24 mouse cellular contexts compared by ENCODE assay signal in genomic region chr8:61696846-61697455, GRCm38 (mm10).
DNase-seq lines count a peak whose midpoint lies in the region; ATAC-seq and TF ChIP-seq lines count a peak whose summit lies in the region.
"Had no signal": no experiment of that assay in that cellular context is flagged by ENCODE, and none has a peak within 500 bp of the region (broad histone marks: within the 10 kb centered on the region; RNA-seq: fewer than 3 reads in every experiment).

No protein-coding gene starts in this region.

- peaks cover 15% of the 10 kb centered on the region for H3K4me1 ChIP-seq in heart, embryonic 15.5 days (replicated peaks)
- peaks cover 6% of the 10 kb centered on the region; the same call in 1 of the 2 replicates for H3K4me1 ChIP-seq in intestine, embryonic 14.5 days (replicated peaks; ENCODE audit: control insufficient read depth, insufficient read depth, low read length)
- H3K4me1 ChIP-seq in intestine, embryonic 16.5 days (ENCODE audit: control insufficient read depth, insufficient read depth, low read length): 0 out of 2 replicates have a peak, but pooled peaks cover 2% of the 10 kb centered on the region
- H3K4me1 ChIP-seq in kidney, embryonic 16.5 days (ENCODE audit: insufficient read depth, low read length): peaks cover 27% of the 10 kb centered on the region
- H3K4me1 ChIP-seq in embryonic fibroblast, embryonic 13.5 days (ENCODE audit: control insufficient read depth, insufficient read depth, low read length): peaks cover 14% of the 10 kb centered on the region

- H3K4me3 ChIP-seq in heart, embryonic 15.5 days: no peak overlapping the region
- H3K4me3 ChIP-seq in intestine, embryonic 14.5 days (ENCODE audit: low read depth, low read length): no peak overlapping the region
- H3K4me3 ChIP-seq in intestine, embryonic 16.5 days (ENCODE audit: low read length): no peak overlapping the region
- no peak overlapping the region for H3K4me3 ChIP-seq in kidney, embryonic 16.5 days (ENCODE audit: low read length)
- no peak overlapping the region for H3K4me3 ChIP-seq in embryonic fibroblast, embryonic 13.5 days (ENCODE audit: insufficient read depth, low read length)
- H3K4me3 ChIP-seq: embryonic facial prominence, embryonic 10.5 days; embryonic facial prominence, embryonic 12.5 days; erythroblast, embryonic 14.5 days; forebrain, embryonic 10.5 days; forebrain, embryonic 12.5 days had no signal

- peak overlapping the region; percentile 39; the same call in 1 of the 2 replicates for H3K27ac ChIP-seq in heart, embryonic 15.5 days
- peak overlapping the region; percentile 54; the same call in 1 of the 2 replicates for H3K27ac ChIP-seq in intestine, embryonic 14.5 days (ENCODE audit: low read depth)
- no peak overlapping the region for H3K27ac ChIP-seq in intestine, embryonic 16.5 days (ENCODE audit: low read length)
- peak overlapping the region; percentile 55 for H3K27ac ChIP-seq in kidney, embryonic 16.5 days (ENCODE audit: low read length)
- H3K27ac ChIP-seq in embryonic fibroblast, embryonic 13.5 days (ENCODE audit: insufficient read depth, low read length): peak overlapping the region; percentile 69
- H3K27ac ChIP-seq: embryonic facial prominence, embryonic 10.5 days; embryonic facial prominence, embryonic 12.5 days; forebrain, embryonic 10.5 days; forebrain, embryonic 12.5 days had no signal

- WGBS in heart, embryonic 15.5 days: 81% methylated on average over 2 of the region's 2 CpGs
- WGBS in intestine, embryonic 14.5 days: 91% methylated on average over 2 of the region's 2 CpGs
- WGBS in intestine, embryonic 16.5 days: 87% methylated on average over 2 of the region's 2 CpGs
- 81% methylated on average over 2 of the region's 2 CpGs for WGBS in kidney, embryonic 16.5 days

- H3K4me2 ChIP-seq in heart, embryonic 15.5 days: no peak overlapping the region
- no peak overlapping the region for H3K4me2 ChIP-seq in intestine, embryonic 14.5 days (ENCODE audit: low read length)
- H3K4me2 ChIP-seq in intestine, embryonic 16.5 days (ENCODE audit: low read depth, low read length): no peak overlapping the region
- no peak overlapping the region for H3K4me2 ChIP-seq in kidney, embryonic 16.5 days (replicated peaks; ENCODE audit: low read depth, low read length)
- H3K4me2 ChIP-seq: embryonic facial prominence, embryonic 12.5 days; forebrain, embryonic 12.5 days had no signal

- no peak for DNase-seq in heart, adult 9 months (ENCODE audit: low spot score in 2 of 2)
- DNase-seq in intestine, embryonic 14.5 days (ENCODE audit: low spot score): no peak
- no peak for DNase-seq in kidney, postnatal 36 days
- no peak for DNase-seq in embryo, embryonic 11 days
- DNase-seq: adrenal gland, adult 2 months; adrenal gland, postnatal 10 days; adrenal gland, postnatal 25 days; cerebellum, adult 11 months; cerebellum, adult 18-20 months; cerebellum, adult 8-10 months; cerebellum, adult 9-11 months; cerebellum, postnatal 14 days; cerebellum, postnatal 36 days had no signal

- H3K9me3 ChIP-seq in heart, embryonic 15.5 days (replicated peaks): no peaks in the 10 kb centered on the region
- no peaks in the 10 kb centered on the region for H3K9me3 ChIP-seq in intestine, embryonic 14.5 days (ENCODE audit: control insufficient read depth, low read length)
- H3K9me3 ChIP-seq in intestine, embryonic 16.5 days (ENCODE audit: control insufficient read depth, low read length): no peaks in the 10 kb centered on the region
- H3K9me3 ChIP-seq in kidney, embryonic 16.5 days (ENCODE audit: low read length): no peaks in the 10 kb centered on the region
- H3K9me3 ChIP-seq: embryonic facial prominence, embryonic 10.5 days; embryonic facial prominence, embryonic 12.5 days; forebrain, embryonic 12.5 days had no signal

- no peak for TF ChIP-seq CTCF in embryonic fibroblast, embryonic 13.5 days (IDR thresholded peaks at IDR 0.05; ENCODE audit: borderline replicate concordance, insufficient read depth, low read length)

- peaks cover 29% of the 10 kb centered on the region for H3K36me3 ChIP-seq in heart, embryonic 15.5 days
- H3K36me3 ChIP-seq in intestine, embryonic 14.5 days (ENCODE audit: control insufficient read depth, insufficient read depth, low read length): no peaks in the 10 kb centered on the region
- 0 out of 2 replicates have a peak, but pooled peaks cover 3% of the 10 kb centered on the region for H3K36me3 ChIP-seq in intestine, embryonic 16.5 days (ENCODE audit: control insufficient read depth, insufficient read depth, low read length)
- no peaks in the 10 kb centered on the region for H3K36me3 ChIP-seq in kidney, embryonic 16.5 days (ENCODE audit: insufficient read depth, low read length)

- ATAC-seq in heart, embryonic 15.5 days (replicated peaks; ENCODE audit: insufficient number of reproducible peaks, insufficient read depth, low FRiP score, low read depth): no peak
- ATAC-seq in intestine, embryonic 14.5 days (replicated peaks; ENCODE audit: low FRiP score, low TSS enrichment, low read depth): no peak
- ATAC-seq in intestine, embryonic 16.5 days: no peak
- ATAC-seq in kidney, embryonic 16.5 days (ENCODE audit: low FRiP score, low TSS enrichment): no peak
- ATAC-seq: forebrain, embryonic 14.5 days; forebrain, embryonic 16.5 days had no signal

- H3K27me3 ChIP-seq in heart, embryonic 15.5 days: no peaks in the 10 kb centered on the region
- no peaks in the 10 kb centered on the region for H3K27me3 ChIP-seq in intestine, embryonic 14.5 days (replicated peaks; ENCODE audit: control insufficient read depth, insufficient read depth, low read length)
- no peaks in the 10 kb centered on the region for H3K27me3 ChIP-seq in intestine, embryonic 16.5 days (replicated peaks; ENCODE audit: control insufficient read depth, insufficient read depth, low read length)
- H3K27me3 ChIP-seq in kidney, embryonic 16.5 days (ENCODE audit: insufficient read depth, low read length): no peaks in the 10 kb centered on the region
- H3K27me3 ChIP-seq: embryonic facial prominence, embryonic 12.5 days; forebrain, embryonic 12.5 days had no signal

- no peak for TF ChIP-seq POLR2A in embryonic fibroblast, embryonic 13.5 days (IDR thresholded peaks at IDR 0.05; ENCODE audit: low read depth, low read length)

- H3K9ac ChIP-seq in heart, embryonic 15.5 days: no peak overlapping the region
- no peak overlapping the region for H3K9ac ChIP-seq in intestine, embryonic 14.5 days (ENCODE audit: low read length)
- H3K9ac ChIP-seq in intestine, embryonic 16.5 days (ENCODE audit: low read depth, low read length): no peak overlapping the region
- no peak overlapping the region for H3K9ac ChIP-seq in kidney, embryonic 16.5 days (replicated peaks; ENCODE audit: low read length)
- H3K9ac ChIP-seq: embryonic facial prominence, embryonic 12.5 days; forebrain, embryonic 12.5 days had no signal
